Mouse (Mus musculus) testis, adult 2 months (tissue): ENCODE data around the gene Ssbp3. TPM values are rescaled to one million over a fixed set of nuclear protein-coding genes. Genes with fewer than 3 reads are reported as not detected.

Experiments
- H3K27ac ChIP-seq: fragments of 200-500 bp; 2 replicates; pipeline ENCODE4 v1.5.1; 2012; ENCODE audit warnings: low read depth, low read length; ENCODE audit not compliant: control insufficient read depth, insufficient read depth
- H3K27me3 ChIP-seq: fragments of 200-500 bp; 2 replicates; pipeline ENCODE4 v1.6.1; 2012; ENCODE audit warnings: mild to moderate bottlenecking, low read length, moderate library complexity; ENCODE audit not compliant: control insufficient read depth, insufficient read depth
- H3K36me3 ChIP-seq: fragments of 200-500 bp; 2 replicates; pipeline ENCODE4 v1.6.1; 2012; ENCODE audit warnings: mild to moderate bottlenecking, low read length; ENCODE audit not compliant: control insufficient read depth, insufficient read depth
- H3K4me1 ChIP-seq: fragments of 200-500 bp; 2 replicates; pipeline ENCODE4 v1.6.1; 2012; ENCODE audit warnings: low read length; ENCODE audit not compliant: control insufficient read depth, insufficient read depth
- H3K4me3 ChIP-seq: fragments of 200-500 bp; 2 replicates; pipeline ENCODE4 v1.5.1; 2012; ENCODE audit warnings: low read depth, mild to moderate bottlenecking, low read length, moderate library complexity, mixed read lengths; ENCODE audit not compliant: control insufficient read depth
- CTCF ChIP-seq: fragments of 200-500 bp; IDR thresholded peaks from 2 replicates; pipeline ENCODE4 v1.5.1; 2012; ENCODE audit warnings: low read depth, mild to moderate bottlenecking, inconsistent platforms, low read length, moderate library complexity; ENCODE audit not compliant: control insufficient read depth, insufficient read depth, insufficient replicate concordance
- POLR2A ChIP-seq: fragments of 200-500 bp; IDR thresholded peaks from 2 replicates; pipeline ENCODE4 v1.6.1; 2012; ENCODE audit warnings: low read depth, mild to moderate bottlenecking, inconsistent platforms, low read length, moderate library complexity; ENCODE audit not compliant: control insufficient read depth
- polyA plus RNA-seq: library from polyadenylated mRNA; depleted of rRNA; stranded (reverse); fragments of >200 nt; gene quantifications from 2 replicates; pipeline ENCODE4 v1.2.3, GENCODE M21; 2012

The Ssbp3 gene
- polyA plus RNA-seq, 1 experiment: 38.3 TPM

- Histone ChIP-seq H3K36me3 (no peaks in the 10 kb centered on the region), H3K27me3 (no peaks in the 10 kb centered on the region), H3K4me3 (no peak overlapping the region), H3K27ac (no peak overlapping the region), H3K4me1 (no peaks in the 10 kb centered on the region)
- TF ChIP-seq CTCF: no peak
- TF ChIP-seq POLR2A: no peak
These were observed 90.8 kb downstream of the Ssbp3 start for GRCm38 (mm10) chr4:107001259-107001810.

GRCm38 (mm10) chr4:107001916-107002488 lies 91.5 kb downstream of the Ssbp3 start:
- Histone ChIP-seq H3K4me1 (no peaks in the 10 kb centered on the region), H3K27me3 (no peaks in the 10 kb centered on the region), H3K36me3 (no peaks in the 10 kb centered on the region), H3K4me3 (no peak overlapping the region), H3K27ac (no peak overlapping the region)
- no peak for TF ChIP-seq POLR2A
- no peak for TF ChIP-seq CTCF

GRCm38 (mm10) chr4:107002517-107003165 lies 92.1 kb downstream of the Ssbp3 start:
- no peaks in the 10 kb centered on the region for H3K36me3 ChIP-seq

GRCm38 (mm10) chr4:107003199-107003598 lies 92.7 kb downstream of the Ssbp3 start:
- no peaks in the 10 kb centered on the region for H3K4me1 ChIP-seq
- H3K27me3 ChIP-seq: no peaks in the 10 kb centered on the region
- H3K27ac ChIP-seq: no peak overlapping the region
- H3K36me3 ChIP-seq: no peaks in the 10 kb centered on the region
- TF ChIP-seq POLR2A (no peak), CTCF (no peak)
- no peak overlapping the region for H3K4me3 ChIP-seq

More at GRCm38 (mm10) chr4:107002517-107003165, 92.1 kb downstream of the Ssbp3 start:
- H3K27ac ChIP-seq: no peak overlapping the region
- no peaks in the 10 kb centered on the region for H3K27me3 ChIP-seq
- no peak overlapping the region for H3K4me3 ChIP-seq
- H3K4me1 ChIP-seq: no peaks in the 10 kb centered on the region
- TF ChIP-seq CTCF (no peak), POLR2A (no peak)

- Histone ChIP-seq H3K36me3 (no peaks in the 10 kb centered on the region), H3K27me3 (no peaks in the 10 kb centered on the region), H3K4me1 (no peaks in the 10 kb centered on the region), H3K4me3 (no peak overlapping the region), H3K27ac (no peak overlapping the region)
- TF ChIP-seq CTCF (no peak), POLR2A (no peak)
These were observed 93.3 kb downstream of the Ssbp3 start for GRCm38 (mm10) chr4:107003786-107004185.

- H3K27ac ChIP-seq: no peak overlapping the region
- no peaks in the 10 kb centered on the region for H3K4me1 ChIP-seq
- H3K36me3 ChIP-seq: no peaks in the 10 kb centered on the region
- H3K4me3 ChIP-seq: no peak overlapping the region
- H3K27me3 ChIP-seq: no peaks in the 10 kb centered on the region
- TF ChIP-seq POLR2A (no peak), CTCF (no peak)
These were observed 93.8 kb downstream of the Ssbp3 start for GRCm38 (mm10) chr4:107004346-107004745.

GRCm38 (mm10) chr4:107005166-107005565 lies 94.7 kb downstream of the Ssbp3 start:
- Histone ChIP-seq H3K4me1 (no peaks in the 10 kb centered on the region), H3K36me3 (no peaks in the 10 kb centered on the region), H3K4me3 (no peak overlapping the region), H3K27ac (no peak overlapping the region), H3K27me3 (no peaks in the 10 kb centered on the region)
- TF ChIP-seq CTCF (no peak), POLR2A (no peak)
